Mouse (Mus musculus) kidney, adult 2 months (tissue): ENCODE results near the gene Epb41l4b.

ENCODE experiments used
- CTCF ChIP-seq: fragments of 200-500 bp; conservative IDR thresholded peaks from 2 replicates; pipeline ENCODE4 v1.5.1; 2011; ENCODE audit warnings: low read depth, mild to moderate bottlenecking, control low read depth, low read length, moderate library complexity, mixed read lengths; ENCODE audit not compliant: insufficient read depth, insufficient read length
- POLR2A ChIP-seq: fragments of 200-500 bp; IDR thresholded peaks from one replicate; pipeline ENCODE4 v1.6.1; 2011; ENCODE audit warnings: low read depth, low read length, control low read depth

DNA sequence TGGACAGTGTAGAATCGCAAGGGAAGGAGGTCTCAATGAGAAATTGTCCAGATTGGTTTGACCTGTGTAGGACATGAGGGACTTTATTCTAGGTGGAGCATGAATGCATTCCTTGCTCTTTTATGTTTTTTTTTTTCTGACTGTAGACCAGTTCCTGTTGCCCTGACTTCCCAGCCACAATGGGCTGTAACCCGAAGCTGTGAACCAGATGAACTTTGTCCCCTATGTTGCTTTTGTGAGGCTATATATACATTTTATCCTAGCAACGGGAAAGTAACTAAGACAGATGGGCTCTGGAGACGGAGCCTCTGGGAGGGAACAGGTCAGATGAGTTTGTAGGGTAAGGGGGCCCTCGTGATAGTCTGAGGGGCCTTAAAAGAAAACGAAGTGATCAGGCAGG lies 42.8 kb upstream of the Epb41l4b start:
- TF ChIP-seq CTCF (no peak), POLR2A (no peak)
